Mouse (Mus musculus) testis, postnatal 10 days (tissue): Measurements from ENCODE around the gene Cd80.

Experiments
- DNase-seq: peaks from one replicate; pipeline ENCODE4 v3.0.0; 2021; ENCODE audit warnings: low spot score

The Cd80 gene

DNA sequence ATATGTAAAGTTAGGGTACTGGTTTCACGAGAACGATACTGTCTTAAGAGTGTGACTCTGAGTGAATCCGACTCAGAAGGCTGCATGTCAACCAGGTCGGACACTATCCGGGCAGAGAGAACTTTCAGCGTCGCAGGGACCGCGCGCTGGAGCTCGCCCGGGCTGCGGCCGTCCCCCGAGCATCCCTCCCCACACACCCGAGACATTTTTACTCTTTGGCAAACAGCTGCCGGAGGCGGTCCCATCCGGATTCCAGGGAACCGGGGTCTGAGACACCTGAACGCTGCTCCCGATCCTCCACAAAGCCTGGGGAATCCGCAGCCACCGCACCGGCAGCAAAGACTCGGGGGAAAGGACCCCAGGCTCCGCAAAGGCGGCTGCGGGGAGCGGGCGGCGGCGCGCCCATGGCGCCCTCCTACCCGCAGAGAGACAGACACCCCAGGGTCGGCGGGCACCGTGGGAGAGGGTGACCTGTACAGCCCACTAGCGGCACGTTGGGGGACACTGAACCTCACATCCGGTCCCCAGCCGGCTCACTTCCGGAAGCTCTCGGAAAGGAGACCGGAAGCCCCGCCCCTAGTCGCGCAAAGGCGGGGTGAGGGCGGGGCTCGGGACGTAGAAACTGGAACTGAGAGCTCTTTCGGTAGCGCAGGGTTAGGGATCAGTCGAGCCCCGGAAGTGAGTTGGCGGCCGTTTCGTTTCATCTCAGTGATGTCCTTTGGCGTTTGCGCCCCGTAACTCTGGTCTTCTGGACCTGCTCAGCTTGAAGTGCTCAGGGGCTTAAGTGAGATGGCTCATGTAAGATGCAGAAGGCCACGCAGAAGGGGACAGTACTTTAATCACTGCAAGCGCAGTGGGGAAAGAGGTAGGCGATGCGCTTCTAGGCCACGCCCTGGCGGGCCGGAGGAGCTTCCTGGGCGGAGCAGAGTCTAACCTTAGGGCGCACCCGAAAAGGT is 67.0 kb downstream of the Cd80 start, which contains the start of gene Timmdc1:
Gene Timmdc1 (minus strand): TSS at position 535 of the 956 bp plus-strand sequence.
- peak; percentile 97 for DNase-seq

- no peak for DNase-seq
Observed at GRCm38 (mm10) chr16:38526264-38526663, 70.9 kb downstream of the Cd80 start.

DNA sequence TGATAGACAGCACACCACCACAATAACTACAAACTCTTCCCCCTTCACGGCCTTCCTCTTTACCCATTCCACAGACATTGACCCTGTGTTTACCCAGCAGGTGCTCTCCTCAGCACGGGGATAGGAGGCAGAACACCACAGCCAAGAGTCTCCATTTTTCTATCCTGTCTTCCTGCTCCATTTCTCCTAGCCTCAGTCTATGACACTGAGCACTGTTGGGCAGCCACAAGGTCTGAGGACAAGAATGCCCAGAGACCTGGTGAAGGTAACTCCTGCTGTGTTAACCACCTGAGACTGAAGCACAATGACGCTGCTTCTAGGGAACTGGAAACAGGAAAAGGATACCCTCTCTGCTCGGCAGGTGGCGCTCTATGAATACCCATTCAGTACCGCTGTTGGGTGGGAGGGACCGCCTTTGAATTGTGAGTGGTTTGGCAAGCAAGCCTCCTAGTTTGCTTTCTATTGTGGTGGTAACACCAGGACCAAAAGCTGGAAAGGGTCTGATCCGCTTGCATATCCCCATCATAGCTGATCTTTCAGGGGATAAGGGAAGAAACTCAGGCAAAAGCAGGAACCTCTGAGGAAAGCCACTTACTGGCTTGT is 81.3 kb downstream of the Cd80 start:
- peak; percentile 84 for DNase-seq

DNA sequence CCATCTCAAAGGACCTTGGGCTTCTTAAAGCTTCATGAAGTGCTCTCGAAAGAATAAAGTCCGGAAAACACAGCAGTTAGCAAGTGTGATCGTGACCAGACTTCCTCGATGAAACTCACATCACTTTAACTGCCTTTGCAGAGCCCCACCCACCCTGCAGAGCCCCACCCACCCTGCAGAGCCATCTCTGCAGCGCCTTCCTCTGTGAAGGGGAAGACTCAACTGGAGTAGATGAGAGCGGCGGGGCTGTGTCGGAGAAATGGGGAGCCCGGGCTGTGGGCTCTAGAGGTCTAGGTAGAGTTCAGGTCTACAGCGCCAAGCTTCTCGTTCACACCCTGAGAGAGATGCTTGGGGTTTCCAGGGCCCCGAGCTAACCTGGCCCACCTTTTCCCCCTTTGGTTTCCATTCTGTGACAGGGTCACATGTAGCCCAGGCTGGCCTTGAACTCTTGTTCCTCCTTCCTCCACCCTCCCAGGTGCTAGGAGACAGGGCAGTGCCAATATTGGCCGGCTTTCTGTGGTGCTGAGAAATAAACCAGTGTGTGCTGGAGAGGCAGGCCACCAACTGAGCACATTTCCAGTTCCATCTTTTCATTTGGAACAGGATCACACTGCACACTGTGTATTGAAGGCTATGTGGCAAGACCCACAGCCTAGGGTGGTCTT is 83.5 kb downstream of the Cd80 start:
- DNase-seq = no peak
